Mouse (Mus musculus): ENCODE measurements around the gene Kif1a. TPM values are rescaled to one million over a fixed set of nuclear protein-coding genes. Genes with fewer than 3 reads are reported as not detected.

The Kif1a gene
- total RNA-seq (2023) = not detected

GRCm38 (mm10) chr1:93101571-93102061 is at the start of gene Kif1a:
TSS of gene Kif1a (minus strand) at chr1:93101951.

GRCm38 (mm10) chr1:93135036-93135526 is 33.3 kb upstream of the Kif1a start, which contains the start of gene Agxt:
TSS of gene Agxt (plus strand) at chr1:93135240.

DNA sequence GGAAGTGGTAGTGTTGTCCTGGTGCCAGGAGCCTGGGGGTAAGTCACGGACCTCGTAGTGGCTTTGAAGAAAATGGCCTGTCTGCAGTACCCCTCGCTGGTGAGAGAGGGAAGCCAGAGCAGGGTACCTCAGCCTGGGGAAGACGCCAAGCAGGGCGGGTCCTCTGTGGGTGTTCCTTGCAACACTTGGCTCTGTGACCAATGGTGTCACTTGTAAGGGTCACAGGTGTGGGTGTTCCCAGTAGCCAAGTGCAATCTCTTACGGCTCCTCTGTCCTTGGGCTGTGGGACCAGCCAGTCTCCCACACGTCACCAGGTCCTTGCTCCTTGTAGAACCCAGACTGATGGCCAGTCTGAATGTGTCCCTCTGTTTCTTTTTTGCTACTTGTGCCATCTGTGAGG is 95.7 kb downstream of the Kif1a start, which contains the start of gene Aqp12:
Gene Aqp12 (plus strand): TSS at position 274 of the 400 bp plus-strand sequence.

Other genes starting within 250 kb of the Kif1a start
- gene Ankmy1, start 199.0 kb downstream of the Kif1a start, total RNA-seq (2023) = 1.7 TPM
- gene Dusp28, start 195.0 kb downstream of the Kif1a start, total RNA-seq (2023) = 6.4 TPM
- 101 TPM for gene Rnpepl1, start 191.2 kb downstream of the Kif1a start, total RNA-seq (2023)
- 26.0 TPM for gene Capn10, start 167.6 kb downstream of the Kif1a start, total RNA-seq (2023)
- 0.92 TPM for gene Gpr35, start 151.1 kb downstream of the Kif1a start, total RNA-seq (2023)
- not detected for gene Aqp12, start 95.6 kb downstream of the Kif1a start, total RNA-seq (2023)
- gene Agxt, start 33.3 kb upstream of the Kif1a start, total RNA-seq (2023) = not detected
- gene 2310007B03Rik, start 59.0 kb upstream of the Kif1a start, total RNA-seq (2023) = not detected
- not detected for gene Crocc2, start 66.8 kb upstream of the Kif1a start, total RNA-seq (2023)
- 2.8 TPM for gene Sned1, start 133.9 kb upstream of the Kif1a start, total RNA-seq (2023)
- 15.3 TPM for gene Mterf4, start 204.0 kb upstream of the Kif1a start, total RNA-seq (2023)
- 23.4 TPM for gene Ppp1r7, start 240.9 kb upstream of the Kif1a start, total RNA-seq (2023)
- 0.68 TPM for gene Pask, start 241.5 kb upstream of the Kif1a start, total RNA-seq (2023)

All from CD4-positive naive resting alpha-beta T cell, adult 57 days (primary cell).